Mouse (Mus musculus) embryo, embryonic 9.5 days (tissue): Measurements from ENCODE around the gene Vcan.

Source experiments
- DNase-seq: peaks from one replicate; pipeline ENCODE4 v3.0.0-alpha.2; 2017; ENCODE audit errors: extremely low spot score

The Vcan gene

DNA sequence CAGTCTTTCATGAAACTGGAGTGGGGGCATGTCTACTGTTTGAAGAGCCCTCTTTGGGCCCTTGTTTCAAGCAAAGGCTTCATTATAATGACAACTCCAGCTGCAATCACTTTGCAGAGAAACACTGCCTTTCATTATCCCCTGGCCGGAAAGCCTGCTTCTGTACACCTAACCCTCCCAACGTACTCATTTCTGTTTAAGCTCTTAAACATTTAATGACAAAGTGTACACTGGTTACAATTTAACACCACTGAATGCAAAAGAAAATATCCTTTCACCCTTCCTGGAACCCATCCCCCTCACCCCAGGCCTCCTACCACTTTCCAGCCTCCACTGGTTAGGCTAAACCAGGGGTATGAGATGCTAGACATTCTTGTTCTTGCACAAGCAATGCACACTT is 15.8 kb downstream of the Vcan start:
- no peak for DNase-seq

GRCm38 (mm10) chr13:89720497-89720896 is 21.8 kb downstream of the Vcan start:
- DNase-seq: no peak

DNA sequence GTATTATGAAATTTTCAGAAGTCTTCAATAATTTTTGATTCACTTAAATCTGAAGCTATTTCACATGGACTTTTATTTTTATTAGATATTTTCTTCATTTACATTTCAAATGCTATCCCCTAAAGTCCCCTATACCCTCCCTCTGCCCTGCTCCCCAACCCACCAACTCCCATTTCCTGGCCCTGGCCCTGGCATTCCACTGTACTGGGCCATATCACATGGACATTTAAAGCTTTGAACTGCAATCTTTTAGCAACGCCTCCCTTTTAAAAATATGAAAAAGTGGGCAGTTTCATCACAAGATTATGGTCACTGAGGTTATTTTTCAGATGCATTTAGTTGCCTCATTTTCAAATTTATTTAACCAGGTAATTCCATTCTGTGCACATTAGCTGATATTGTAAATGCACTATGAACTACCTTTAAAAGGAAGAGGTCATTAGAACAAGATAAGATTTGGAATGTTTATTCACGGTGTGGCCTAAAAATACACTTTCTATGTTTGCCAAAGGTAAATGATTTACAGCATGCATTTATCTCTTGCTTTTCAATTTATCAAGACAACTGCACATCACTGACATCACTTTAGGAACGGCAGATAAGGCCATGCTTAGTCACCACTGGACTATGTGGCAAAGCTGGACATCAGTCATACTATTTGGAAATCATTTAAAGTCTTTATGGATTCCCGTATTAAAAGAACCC is 32.7 kb downstream of the Vcan start:
- DNase-seq: no peak

GRCm38 (mm10) chr13:89708151-89708927 is 34.0 kb downstream of the Vcan start:
- DNase-seq: no peak

GRCm38 (mm10) chr13:89702395-89702794 is 39.9 kb downstream of the Vcan start:
- DNase-seq: no peak

DNA sequence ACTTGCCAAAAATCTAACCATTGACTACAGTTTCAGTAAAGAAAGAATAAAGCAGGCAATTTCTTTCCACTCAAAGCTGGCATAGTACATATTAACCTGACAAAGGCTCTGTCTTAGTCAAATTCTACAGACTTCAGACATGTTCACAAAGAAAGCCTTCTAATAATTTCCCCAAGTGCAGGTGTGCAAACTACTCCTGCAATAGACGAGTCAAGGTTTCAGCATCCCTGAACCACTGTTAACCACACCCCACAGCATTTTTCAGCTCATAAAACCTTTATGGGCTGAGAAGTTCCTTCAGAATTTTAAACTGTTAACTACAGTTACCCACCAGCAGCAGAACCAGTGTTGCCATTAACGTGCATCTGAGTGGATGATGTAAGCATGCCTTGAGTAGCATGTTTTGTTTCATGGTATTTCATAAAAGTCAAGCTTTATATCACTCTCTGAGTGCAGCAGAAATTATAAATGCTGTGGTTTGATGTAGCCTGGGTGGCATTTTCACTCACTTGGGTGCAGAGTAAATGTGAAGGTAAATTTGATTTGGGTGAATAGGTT is 42.2 kb downstream of the Vcan start:
- no peak for DNase-seq

DNA sequence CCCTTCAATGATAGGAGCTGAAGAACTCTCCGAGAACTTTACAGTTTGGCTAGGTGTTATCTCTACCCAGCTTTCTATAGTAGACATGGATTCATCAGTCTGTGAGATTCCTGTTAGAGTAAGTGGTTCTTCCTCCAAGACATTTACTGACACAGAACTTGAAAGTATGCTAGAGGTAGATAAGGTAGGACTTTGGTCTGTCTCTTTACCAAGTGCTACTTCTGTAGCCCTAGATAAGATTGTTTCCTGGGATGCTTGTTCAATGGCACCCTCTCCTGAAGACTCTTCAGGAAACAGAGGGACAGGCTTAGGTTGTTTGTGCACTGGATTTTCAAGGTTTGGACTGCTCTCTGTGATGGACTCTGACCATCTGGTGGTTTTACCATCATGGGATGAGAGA is 49.7 kb downstream of the Vcan start:
- DNase-seq: no peak

- DNase-seq: no peak
Measured at GRCm38 (mm10) chr13:89683490-89683889, 58.8 kb downstream of the Vcan start.

DNA sequence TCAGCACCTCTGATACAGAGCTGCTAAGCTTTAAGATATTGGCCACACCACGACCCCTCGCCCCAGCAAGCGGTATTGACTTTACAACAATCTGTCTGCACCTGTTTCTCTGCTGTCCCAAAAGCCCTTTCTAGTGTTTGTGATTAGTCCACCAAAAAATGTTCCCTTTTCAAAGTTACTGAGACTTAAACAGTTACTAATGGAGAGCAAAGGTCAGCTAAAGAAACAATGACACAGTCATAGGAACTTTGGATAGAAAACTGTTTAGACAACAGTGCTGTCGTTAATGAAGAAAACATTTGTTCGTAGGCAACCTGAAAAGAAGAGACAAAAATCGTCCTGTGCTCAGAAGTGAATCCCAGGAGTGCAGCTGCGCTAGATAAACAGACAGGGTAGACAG is 60.1 kb downstream of the Vcan start:
- DNase-seq: no peak

- DNase-seq: no peak
Measured at GRCm38 (mm10) chr13:89679756-89680155, 62.6 kb downstream of the Vcan start.

- DNase-seq: no peak
Measured at GRCm38 (mm10) chr13:89670505-89670904, 71.8 kb downstream of the Vcan start.

DNA sequence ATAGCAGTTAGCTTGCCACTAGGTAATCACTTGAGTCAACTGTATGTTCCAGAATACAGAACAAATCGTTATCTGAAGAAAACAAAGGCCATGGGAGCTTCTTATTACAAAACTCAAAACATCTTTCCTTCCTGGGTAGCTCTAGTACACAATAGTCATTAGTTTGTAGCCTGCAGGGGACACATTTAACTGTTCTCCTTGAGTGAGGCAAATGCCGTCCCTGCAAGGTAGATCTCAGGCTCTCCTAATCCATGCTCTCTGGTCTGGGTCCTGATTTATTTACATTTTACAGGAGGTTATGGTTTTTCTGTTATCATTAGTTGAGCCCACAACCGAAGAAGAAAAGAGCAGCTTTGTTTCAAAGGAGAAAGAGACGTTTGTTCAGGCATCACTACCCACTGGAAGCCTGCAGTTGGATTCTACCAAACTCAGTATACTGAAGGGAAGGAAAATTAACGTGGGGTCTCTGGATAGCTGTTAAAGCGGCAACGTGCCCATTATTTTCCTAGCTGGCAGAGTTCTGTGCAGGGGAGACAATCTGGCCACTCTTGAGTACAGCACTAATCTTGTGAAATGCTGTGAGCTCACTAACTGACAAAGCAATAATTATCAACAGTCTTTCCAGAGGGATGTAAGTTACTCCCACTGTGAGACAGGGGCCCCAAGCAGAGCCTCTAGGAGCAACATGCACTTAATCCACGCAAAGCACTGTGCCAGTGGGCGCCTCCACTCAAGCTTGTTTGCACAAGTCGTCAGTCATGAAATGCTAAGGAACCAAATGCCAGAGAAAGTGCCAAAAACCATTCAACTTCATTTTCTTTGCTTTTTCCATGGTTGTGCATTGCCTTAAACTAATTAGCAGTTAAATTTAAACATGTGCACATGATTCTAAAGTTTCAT is 73.1 kb downstream of the Vcan start:
- no peak for DNase-seq

DNA sequence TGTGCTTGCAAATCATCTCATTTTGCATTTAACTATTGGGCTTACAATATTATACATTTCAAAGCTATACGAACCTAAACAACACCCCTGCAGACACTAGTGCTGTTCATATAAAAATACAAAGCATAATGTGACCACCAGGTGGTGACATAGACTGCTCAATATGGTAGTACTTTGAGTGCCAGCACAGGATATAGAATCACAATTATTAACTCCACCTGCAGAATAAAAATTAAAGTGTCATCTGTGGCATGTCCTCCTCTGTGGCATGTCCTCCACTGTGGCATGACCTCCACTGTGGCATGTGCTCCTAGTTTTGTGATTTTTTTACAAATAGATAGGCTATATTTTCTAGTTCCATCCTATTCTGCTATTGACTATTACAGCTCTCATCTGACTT is 74.2 kb downstream of the Vcan start:
- no peak for DNase-seq

- no peak for DNase-seq
Measured at GRCm38 (mm10) chr13:89661688-89662087, 80.6 kb downstream of the Vcan start.

DNA sequence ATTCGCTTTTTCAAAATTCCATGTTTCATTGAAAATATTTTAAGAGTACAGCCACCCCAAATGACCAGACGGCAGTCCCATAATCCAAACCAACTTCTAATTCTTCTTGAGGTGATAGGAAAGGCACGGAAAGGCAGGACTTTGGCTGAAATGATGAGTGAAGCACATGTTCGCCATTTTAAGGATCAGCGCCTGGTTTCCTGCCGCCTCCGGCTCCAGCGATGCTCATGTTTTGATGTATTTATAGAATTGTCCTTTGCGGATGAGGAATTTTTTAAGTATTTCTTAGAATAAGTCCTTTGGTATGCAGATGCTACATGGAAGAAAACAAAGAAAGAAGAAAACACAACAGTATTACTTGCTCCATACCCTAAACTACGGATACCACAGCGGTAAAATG is 85.3 kb downstream of the Vcan start:
- no peak for DNase-seq

- DNase-seq: no peak
Measured at GRCm38 (mm10) chr13:89653279-89653678, 89.0 kb downstream of the Vcan start.

- no peak for DNase-seq
Measured at GRCm38 (mm10) chr13:89652773-89653172, 89.5 kb downstream of the Vcan start.

GRCm38 (mm10) chr13:89645589-89645988 is 96.7 kb downstream of the Vcan start:
- DNase-seq: no peak

DNA sequence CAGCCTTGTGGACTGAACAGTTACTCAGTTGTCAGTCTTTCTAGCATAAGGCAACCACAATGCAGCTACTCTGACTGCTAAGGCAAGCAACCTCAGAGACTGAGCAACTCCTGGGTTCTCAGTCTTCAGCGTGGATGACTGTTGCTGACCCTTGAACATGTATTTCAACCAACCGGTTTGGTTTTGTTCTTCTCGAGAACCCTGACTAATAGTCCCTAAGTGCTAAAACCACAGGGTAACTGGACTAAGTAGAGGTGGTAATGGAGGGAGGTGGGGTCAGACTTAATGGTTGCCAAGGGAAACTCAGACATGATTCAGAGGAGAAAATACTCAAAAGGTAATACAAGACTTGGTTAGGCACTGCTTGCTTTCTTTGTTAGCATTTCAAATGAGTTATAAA is 105.3 kb downstream of the Vcan start:
- no peak for DNase-seq

DNA sequence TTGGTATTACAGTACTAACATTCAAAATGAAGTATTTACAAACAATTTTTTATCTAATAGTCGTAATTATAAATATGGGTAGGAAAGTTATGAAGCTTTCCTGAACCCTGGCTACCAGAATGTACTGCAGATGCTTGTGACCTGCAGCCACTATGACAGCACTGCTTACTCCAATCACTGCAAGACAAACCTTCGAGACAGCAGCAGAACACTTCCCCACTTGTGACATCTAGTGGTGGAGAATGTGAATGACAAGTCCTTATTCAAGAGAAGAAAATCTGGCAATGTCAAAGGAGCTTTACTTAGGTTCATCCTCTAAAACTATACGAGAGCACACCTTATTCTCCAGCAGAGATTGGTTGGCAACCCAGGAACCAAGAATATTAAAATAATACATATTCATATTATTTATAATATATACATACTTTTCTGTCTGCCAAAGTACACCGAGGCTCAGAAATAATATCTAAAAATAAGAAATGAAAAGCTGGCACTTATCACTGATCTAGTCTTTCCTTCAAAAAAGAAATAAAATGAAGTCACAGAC is 108.1 kb downstream of the Vcan start:
- peak; percentile 67 for DNase-seq

DNA sequence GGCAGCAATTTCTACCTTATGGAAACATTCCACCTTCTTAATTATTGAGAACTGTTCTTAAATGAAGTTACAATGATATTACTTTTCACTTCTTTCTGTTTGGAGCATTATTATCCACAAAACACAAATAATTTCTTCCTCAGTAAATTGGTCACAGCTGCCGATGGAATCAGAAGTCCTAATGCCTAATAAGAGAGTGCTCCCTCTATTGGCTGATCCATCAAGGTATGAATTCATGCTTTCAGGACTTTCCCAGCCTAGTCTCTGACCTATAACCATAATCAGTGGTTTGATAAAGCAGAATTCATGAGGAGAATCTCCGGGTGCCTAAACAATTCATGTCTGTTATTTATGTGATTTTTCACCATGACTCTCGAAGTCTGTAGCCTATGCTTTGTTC is 123.2 kb downstream of the Vcan start:
- no peak for DNase-seq

DNA sequence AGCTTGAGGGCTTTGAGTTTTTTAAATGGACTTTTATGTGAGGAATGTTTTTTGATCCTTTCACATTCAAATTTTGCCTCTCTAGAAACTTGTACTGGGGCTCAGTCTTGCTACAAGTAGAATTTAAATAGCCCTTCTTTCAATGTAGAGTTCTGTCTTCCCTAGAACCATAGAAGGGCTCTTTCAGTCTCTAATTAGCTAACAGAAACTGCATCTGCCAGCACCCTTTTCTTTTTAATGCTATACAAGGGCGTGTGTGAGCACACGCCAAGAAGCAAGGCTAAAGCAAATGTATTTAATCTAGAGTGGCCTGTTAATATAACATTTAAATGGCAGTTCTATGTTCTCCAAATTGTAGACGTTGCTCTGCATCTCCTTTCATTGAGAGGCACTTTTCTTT is 134.9 kb downstream of the Vcan start:
- DNase-seq: no peak
